Mouse (Mus musculus) layer of hippocampus, adult 18-20 months (tissue): ENCODE data around the gene Kat2a. TPM values are rescaled to one million over a fixed set of nuclear protein-coding genes. Genes with fewer than 3 reads are reported as not detected.
A peak's percentile ranks its signal among the peaks of the same experiment; 100 is the strongest.
"Not testable (repeated sequence)": the region's sequence is repeated elsewhere in the genome, so short reads cannot be mapped to it uniquely, and the experiment has no call there.

Experiments
- DNase-seq, 2 experiments: peaks; one replicate each; pipeline ENCODE4 v3.0.0; 2022; ENCODE audit warnings: low spot score in 2 of 2
- total RNA-seq, 2 experiments: library from RNA; stranded (reverse); gene quantifications; 2 replicates each; pipeline ENCODE4 v1.2.3; 2021

Gene Kat2a
- total RNA-seq, 2 experiments from 2014 or later, result 53.9 to 58.0 TPM

GRCm38 (mm10) chr11:100681826-100682225 lies 30.4 kb downstream of the Kat2a start:
- no peak for DNase-seq

- peak in 1 of 2 experiments; percentile 18 for DNase-seq
These were observed 34.5 kb downstream of the Kat2a start for GRCm38 (mm10) chr11:100677810-100678209.

GRCm38 (mm10) chr11:100673169-100673568 lies 39.1 kb downstream of the Kat2a start:
- DNase-seq, result no peak

- DNase-seq, result no peak
These were observed 40.3 kb downstream of the Kat2a start for GRCm38 (mm10) chr11:100671956-100672355.

- no peak for DNase-seq
These were observed 41.2 kb downstream of the Kat2a start for GRCm38 (mm10) chr11:100671049-100671448.

- DNase-seq, result no peak
These were observed 52.5 kb downstream of the Kat2a start for GRCm38 (mm10) chr11:100659806-100660205.

- no peak for DNase-seq
These were observed 55.8 kb downstream of the Kat2a start for GRCm38 (mm10) chr11:100656458-100656857.

- DNase-seq, result not testable (repeated sequence)
These were observed 56.7 kb downstream of the Kat2a start for GRCm38 (mm10) chr11:100655589-100655988.

Other genes with a start within 250 kb of the Kat2a start
- gene Klhl11, start 239.7 kb downstream of the Kat2a start, total RNA-seq, result 100 to 1,000 TPM; 117 to 124 TPM
- 100 to 1,000 TPM; 118 to 124 TPM for gene Acly, start 184.5 kb downstream of the Kat2a start, total RNA-seq
- 1 to 10 TPM in 1 of 2 experiments, under 1 TPM in 1; 0.96 to 1.1 TPM for gene Ttc25, start 166.9 kb downstream of the Kat2a start, total RNA-seq
- 100 to 1,000 TPM; 171 to 195 TPM for gene Cnp, start 137.6 kb downstream of the Kat2a start, total RNA-seq
- gene Nkiras2, start 93.2 kb downstream of the Kat2a start, total RNA-seq, result 10 to 100 TPM; 10.8 to 11.1 TPM
- gene Dnajc7, start 92.3 kb downstream of the Kat2a start, total RNA-seq, result 100 to 1,000 TPM; 223 to 252 TPM
- gene Zfp385c, start 20.0 kb downstream of the Kat2a start, total RNA-seq, result under 1 TPM in 1 of 2 experiments, not detected in 1; 0.37 TPM
- 1 to 10 TPM; 1.4 to 2.5 TPM for gene Dhx58, start 8.2 kb downstream of the Kat2a start, total RNA-seq
- not detected for gene Hspb9, start 1.4 kb upstream of the Kat2a start, total RNA-seq
- 100 to 1,000 TPM; 149 to 156 TPM for gene Rab5c, start 25.8 kb upstream of the Kat2a start, total RNA-seq
- gene Kcnh4, start 47.5 kb upstream of the Kat2a start, total RNA-seq, result 1 to 10 TPM; 2.0 to 2.1 TPM
- gene Hcrt, start 50.5 kb upstream of the Kat2a start, total RNA-seq, result not detected
- gene Ghdc, start 58.5 kb upstream of the Kat2a start, total RNA-seq, result 1 to 10 TPM; 4.4 to 7.0 TPM
- gene Stat5b, start 138.3 kb upstream of the Kat2a start, total RNA-seq, result 10 to 100 TPM; 12.1 to 16.2 TPM
- 1 to 10 TPM; 1.1 to 1.8 TPM for gene Stat5a, start 146.9 kb upstream of the Kat2a start, total RNA-seq
- 10 to 100 TPM; 35.5 to 35.9 TPM for gene Stat3, start 227.1 kb upstream of the Kat2a start, total RNA-seq